Mouse (Mus musculus): ENCODE measurements around the gene Mmd.
"Not testable (repeated sequence)": the region's sequence is repeated elsewhere in the genome, so short reads cannot be mapped to it uniquely, and the experiment has no call there.

- TF ChIP-seq CTCF (IDR thresholded peaks at IDR 0.05; ENCODE audit: borderline replicate concordance, extremely low read depth, insufficient read depth, insufficient read length); POLR2A (IDR thresholded peaks at IDR 0.05; ENCODE audit: borderline replicate concordance, extremely low read depth, insufficient read depth, insufficient read length, poor library complexity, severe bottlenecking): not testable (repeated sequence)
Observed at GRCm38 (mm10) chr11:90281943-90282342, 32.7 kb downstream of the Mmd start.
